Comparison of ENCODE assay signal across 18 mouse cellular contexts in genomic region chr4:58698828-58699227, GRCm38 (mm10).
DNase-seq lines count a peak whose midpoint lies in the region; ATAC-seq lines count a peak whose summit lies in the region.
"Had no signal": no experiment of that assay in that cellular context is flagged by ENCODE, and none has a peak within 500 bp of the region (broad histone marks: within the 10 kb centered on the region; RNA-seq: fewer than 3 reads in every experiment).

No protein-coding gene starts in this region.

- H3K36me3 ChIP-seq in forebrain, embryonic 16.5 days (ENCODE audit: control insufficient read depth, insufficient read depth) = no peaks in the 10 kb centered on the region
- H3K36me3 ChIP-seq: limb, embryonic 13.5 days; midbrain, embryonic 12.5 days had no signal

- peak; percentile 42 for DNase-seq in gastrocnemius, postnatal 25 days
- DNase-seq in gastrocnemius, postnatal 10 days = no peak
- DNase-seq in adrenal gland, postnatal 14 days = peak; percentile 68
- DNase-seq in lung, adult 18-20 months = peak; percentile 43 to 53
- peak; percentile 43 to 75 for DNase-seq in lung, postnatal 4 days
- DNase-seq in MN1 (ENCODE audit: low spot score) = no peak
- DNase-seq: cerebellum, adult 9-10 months; embryo, embryonic 11 days; forebrain, postnatal 0 days; kidney, adult 2 months; kidney, postnatal 4 days; liver, postnatal 0 days; right cerebral cortex, postnatal 4 days; thymus, postnatal 25 days had no signal

- no peaks in the 10 kb centered on the region for H3K27me3 ChIP-seq in forebrain, embryonic 16.5 days (replicated peaks; ENCODE audit: control insufficient read depth, insufficient read depth, low read length)
- H3K27me3 ChIP-seq: limb, embryonic 13.5 days; midbrain, embryonic 12.5 days had no signal

- no peaks in the 10 kb centered on the region for H3K4me1 ChIP-seq in forebrain, embryonic 16.5 days (replicated peaks; ENCODE audit: control insufficient read depth, insufficient read depth, low read length)
- H3K4me1 ChIP-seq: limb, embryonic 13.5 days; midbrain, embryonic 12.5 days had no signal

- H3K4me2 ChIP-seq in forebrain, embryonic 16.5 days (ENCODE audit: low read length) = no peak overlapping the region
- H3K4me2 ChIP-seq: hindbrain, embryonic 14.5 days; limb, embryonic 13.5 days; midbrain, embryonic 12.5 days had no signal

- 75% methylated on average over 5 of the region's 5 CpGs for WGBS in forebrain, embryonic 16.5 days

- no peaks in the 10 kb centered on the region for H3K9me3 ChIP-seq in forebrain, embryonic 16.5 days (ENCODE audit: control insufficient read depth, low read length)
- H3K9me3 ChIP-seq: midbrain, embryonic 12.5 days had no signal

- no peak overlapping the region for H3K27ac ChIP-seq in forebrain, embryonic 16.5 days (ENCODE audit: low read length)
- H3K27ac ChIP-seq: hindbrain, embryonic 14.5 days; limb, embryonic 13.5 days; midbrain, embryonic 12.5 days had no signal

- ATAC-seq in forebrain, embryonic 16.5 days = no peak
- ATAC-seq: forebrain, postnatal 0 days; liver, postnatal 0 days had no signal

- H3K4me3 ChIP-seq in forebrain, embryonic 16.5 days (replicated peaks; ENCODE audit: low read length) = no peak overlapping the region
- H3K4me3 ChIP-seq: limb, embryonic 13.5 days; midbrain, embryonic 12.5 days had no signal

- H3K9ac ChIP-seq in forebrain, embryonic 16.5 days (replicated peaks; ENCODE audit: low read depth, low read length) = no peak overlapping the region
- H3K9ac ChIP-seq: forebrain, postnatal 0 days; hindbrain, embryonic 14.5 days; limb, embryonic 13.5 days; liver, postnatal 0 days; midbrain, embryonic 12.5 days had no signal

Comparison
In these comparisons a context has a peak if more than half of its experiments do, and no peak if none do; other contexts are left out.
1. DNase-seq: peak in gastrocnemius, postnatal 25 days (single experiment), adrenal gland, postnatal 14 days (single experiment), lung, adult 18-20 months (2 of 2) and lung, postnatal 4 days (2 of 2); none in gastrocnemius, postnatal 10 days (single experiment) and MN1 (single experiment).